Mouse (Mus musculus): ENCODE results near the gene Rps6kb1. TPM values are rescaled to one million over a fixed set of nuclear protein-coding genes. Genes with fewer than 3 reads are reported as not detected.

Gene Rps6kb1
- 60.5 and 65.9 TPM in 2 replicates for polyA plus RNA-seq (2016; fragmentation: Nextera tagmentation; extraction: Ambion mirVana)

GRCm38 (mm10) chr11:86544639-86545299, at the start of gene Rps6kb1, which contains the start of gene Tubd1:
Gene Rps6kb1, minus strand, starts transcription at chr11:86544805.
Gene Tubd1, plus strand, starts transcription at chr11:86544991.
- H3K4me3 ChIP-seq = peak within 1 kb of the TSS; percentile 87
- H3K27ac ChIP-seq (replicated peaks) = peak within 1 kb of the TSS; percentile 76
- ATAC-seq (ENCODE audit: low FRiP score, low read depth) = peak; percentile 98
- H3K4me1 ChIP-seq = peaks cover 14% of the 10 kb centered on the region
- peak within 1 kb of the TSS; percentile 87 for H3K4me2 ChIP-seq (replicated peaks)
- no peaks in the 10 kb centered on the region for H3K9me3 ChIP-seq
- H3K27me3 ChIP-seq = no peaks in the 10 kb centered on the region
- H3K9ac ChIP-seq (replicated peaks) = peak within 1 kb of the TSS; percentile 92
- 0 out of 2 replicates have a peak, but pooled peaks cover under 1% of the 10 kb centered on the region for H3K36me3 ChIP-seq
- 0% methylated on average over 43 of the region's 43 CpGs for WGBS

- Histone ChIP-seq H3K9me3 (no peaks in the 10 kb centered on the region), H3K4me1 (0 out of 2 replicates have a peak, but pooled peaks cover 5% of the 10 kb centered on the region), H3K27me3 (no peaks in the 10 kb centered on the region), H3K4me3 (no peak overlapping the region), H3K36me3 (no peaks in the 10 kb centered on the region), H3K27ac (replicated peaks) (no peak overlapping the region), H3K9ac (replicated peaks) (no peak overlapping the region), H3K4me2 (replicated peaks) (no peak overlapping the region)
- WGBS = 76% methylated on average over 5 of the region's 5 CpGs
- ATAC-seq (ENCODE audit: low FRiP score, low read depth) = no peak
Observed at GRCm38 (mm10) chr11:86593443-86593842, 48.8 kb upstream of the Rps6kb1 start.

GRCm38 (mm10) chr11:86592993-86593392, 48.4 kb upstream of the Rps6kb1 start:
- 38% methylated on average over 3 of the region's 3 CpGs for WGBS

GRCm38 (mm10) chr11:86591931-86592616, 47.5 kb upstream of the Rps6kb1 start:
- Histone ChIP-seq H3K9ac (replicated peaks) (no peak overlapping the region), H3K27me3 (no peaks in the 10 kb centered on the region), H3K27ac (replicated peaks) (no peak overlapping the region), H3K9me3 (no peaks in the 10 kb centered on the region), H3K4me2 (replicated peaks) (no peak overlapping the region), H3K36me3 (no peaks in the 10 kb centered on the region), H3K4me1 (peaks cover 12% of the 10 kb centered on the region), H3K4me3 (no peak overlapping the region)
- ATAC-seq (ENCODE audit: low FRiP score, low read depth) = no peak
- 92% methylated on average over 2 of the region's 2 CpGs for WGBS

More at GRCm38 (mm10) chr11:86592993-86593392, 48.4 kb upstream of the Rps6kb1 start:
- H3K4me3 ChIP-seq = no peak overlapping the region
- H3K4me2 ChIP-seq (replicated peaks) = no peak overlapping the region
- H3K27me3 ChIP-seq = no peaks in the 10 kb centered on the region
- H3K36me3 ChIP-seq = no peaks in the 10 kb centered on the region
- no peak for ATAC-seq (ENCODE audit: low FRiP score, low read depth)
- H3K4me1 ChIP-seq = peaks cover 5% of the 10 kb centered on the region; the same call in 1 of the 2 replicates
- H3K9me3 ChIP-seq = no peaks in the 10 kb centered on the region
- H3K9ac ChIP-seq (replicated peaks) = no peak overlapping the region
- no peak overlapping the region for H3K27ac ChIP-seq (replicated peaks)

GRCm38 (mm10) chr11:86591301-86591845, 46.8 kb upstream of the Rps6kb1 start:
- no peak for ATAC-seq (ENCODE audit: low FRiP score, low read depth)
- Histone ChIP-seq H3K27ac (replicated peaks) (no peak overlapping the region), H3K4me3 (no peak overlapping the region), H3K27me3 (no peaks in the 10 kb centered on the region), H3K9ac (replicated peaks) (no peak overlapping the region), H3K4me2 (replicated peaks) (no peak overlapping the region), H3K4me1 (peaks cover 17% of the 10 kb centered on the region), H3K9me3 (no peaks in the 10 kb centered on the region), H3K36me3 (no peaks in the 10 kb centered on the region)
- WGBS = 88% methylated on average over 4 of the region's 4 CpGs

- no peak overlapping the region for H3K4me3 ChIP-seq
- H3K27ac ChIP-seq (replicated peaks) = no peak overlapping the region
- no peaks in the 10 kb centered on the region for H3K9me3 ChIP-seq
- no peak overlapping the region for H3K4me2 ChIP-seq (replicated peaks)
- no peaks in the 10 kb centered on the region for H3K36me3 ChIP-seq
- no peak for ATAC-seq (ENCODE audit: low FRiP score, low read depth)
- no peaks in the 10 kb centered on the region for H3K27me3 ChIP-seq
- WGBS = 93% methylated on average over 10 of the region's 10 CpGs
- no peak overlapping the region for H3K9ac ChIP-seq (replicated peaks)
- peaks cover 17% of the 10 kb centered on the region for H3K4me1 ChIP-seq
Observed at GRCm38 (mm10) chr11:86590579-86590978, 46.0 kb upstream of the Rps6kb1 start.

GRCm38 (mm10) chr11:86590066-86590465, 45.5 kb upstream of the Rps6kb1 start:
- H3K27ac ChIP-seq (replicated peaks) = no peak overlapping the region
- no peak overlapping the region for H3K9ac ChIP-seq (replicated peaks)
- no peaks in the 10 kb centered on the region for H3K27me3 ChIP-seq
- 0 out of 2 replicates have a peak, but pooled peaks cover 3% of the 10 kb centered on the region for H3K36me3 ChIP-seq
- WGBS = 92% methylated on average over 4 of the region's 4 CpGs
- ATAC-seq (ENCODE audit: low FRiP score, low read depth) = no peak
- H3K4me2 ChIP-seq (replicated peaks) = no peak overlapping the region
- peaks cover 17% of the 10 kb centered on the region for H3K4me1 ChIP-seq
- H3K9me3 ChIP-seq = no peaks in the 10 kb centered on the region
- no peak overlapping the region for H3K4me3 ChIP-seq

GRCm38 (mm10) chr11:86588583-86589298, 44.1 kb upstream of the Rps6kb1 start:
- ATAC-seq (ENCODE audit: low FRiP score, low read depth) = no peak
- Histone ChIP-seq H3K9me3 (no peaks in the 10 kb centered on the region), H3K9ac (replicated peaks) (no peak overlapping the region), H3K27me3 (no peaks in the 10 kb centered on the region), H3K4me1 (peaks cover 17% of the 10 kb centered on the region), H3K4me2 (replicated peaks) (no peak overlapping the region), H3K4me3 (no peak overlapping the region), H3K36me3 (0 out of 2 replicates have a peak, but pooled peaks cover 7% of the 10 kb centered on the region), H3K27ac (replicated peaks) (no peak overlapping the region)
- WGBS = 93% methylated on average over 4 of the region's 4 CpGs

GRCm38 (mm10) chr11:86587830-86588229, 43.2 kb upstream of the Rps6kb1 start:
- WGBS = 44% methylated on average over 7 of the region's 7 CpGs
- no peaks in the 10 kb centered on the region for H3K27me3 ChIP-seq
- no peak overlapping the region for H3K27ac ChIP-seq (replicated peaks)
- peaks cover 13% of the 10 kb centered on the region for H3K4me1 ChIP-seq
- no peak overlapping the region for H3K4me2 ChIP-seq (replicated peaks)
- H3K9me3 ChIP-seq = no peaks in the 10 kb centered on the region
- no peak overlapping the region for H3K9ac ChIP-seq (replicated peaks)
- 0 out of 2 replicates have a peak, but pooled peaks cover 7% of the 10 kb centered on the region for H3K36me3 ChIP-seq
- H3K4me3 ChIP-seq = no peak overlapping the region
- no peak for ATAC-seq (ENCODE audit: low FRiP score, low read depth)

- H3K36me3 ChIP-seq = peaks cover 7% of the 10 kb centered on the region; the same call in 1 of the 2 replicates
- H3K9ac ChIP-seq (replicated peaks) = no peak overlapping the region
- no peak overlapping the region for H3K4me3 ChIP-seq
- no peaks in the 10 kb centered on the region for H3K27me3 ChIP-seq
- peaks cover 13% of the 10 kb centered on the region for H3K4me1 ChIP-seq
- H3K27ac ChIP-seq (replicated peaks) = no peak overlapping the region
- H3K9me3 ChIP-seq = no peaks in the 10 kb centered on the region
- H3K4me2 ChIP-seq (replicated peaks) = peak overlapping the region; percentile 25
- WGBS = 14% methylated on average over 15 of the region's 15 CpGs
- ATAC-seq (ENCODE audit: low FRiP score, low read depth) = no peak
Observed at GRCm38 (mm10) chr11:86586868-86587792, 42.5 kb upstream of the Rps6kb1 start.
